Mouse (Mus musculus) gonadal fat pad, adult 2 months (tissue): ENCODE results near the gene Wnt5b. TPM values are rescaled to one million over a fixed set of nuclear protein-coding genes. Genes with fewer than 3 reads are reported as not detected.

Experiments
- DNase-seq: peaks from one replicate; pipeline ENCODE4 v3.0.0-alpha.2; 2012; ENCODE audit warnings: low read depth
- polyA plus RNA-seq: library from polyadenylated mRNA; depleted of rRNA; stranded (reverse); fragments of >200 nt; gene quantifications from 2 replicates; pipeline ENCODE4 v1.2.3, GENCODE M21; 2012

The Wnt5b gene
- polyA plus RNA-seq, 1 experiment = 4.1 TPM

- no peak for DNase-seq
These were observed 22.2 kb downstream of the Wnt5b start for GRCm38 (mm10) chr6:119521931-119522391.

DNA sequence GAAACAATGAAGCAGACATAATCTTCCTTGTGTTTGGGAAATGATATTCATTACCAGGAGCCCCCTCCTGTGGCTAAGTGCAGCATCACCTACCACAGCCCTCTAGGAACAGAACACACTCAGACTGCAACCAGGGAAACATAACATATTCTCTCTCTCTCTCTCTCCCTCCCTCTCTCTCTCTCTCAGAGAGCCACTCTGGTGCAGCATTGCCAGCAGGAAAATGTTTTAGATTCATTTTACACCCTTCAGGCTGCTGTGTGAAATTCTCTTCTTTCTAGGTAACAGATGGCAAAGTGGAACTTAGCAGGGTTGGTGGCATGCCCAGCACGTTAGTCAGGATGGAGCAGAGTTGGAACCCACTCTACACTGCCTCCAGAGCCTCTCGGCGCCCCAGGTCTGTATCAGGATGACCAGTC is 22.7 kb downstream of the Wnt5b start:
- DNase-seq = no peak

- DNase-seq = no peak
These were observed 23.4 kb downstream of the Wnt5b start for GRCm38 (mm10) chr6:119520731-119521130.

DNA sequence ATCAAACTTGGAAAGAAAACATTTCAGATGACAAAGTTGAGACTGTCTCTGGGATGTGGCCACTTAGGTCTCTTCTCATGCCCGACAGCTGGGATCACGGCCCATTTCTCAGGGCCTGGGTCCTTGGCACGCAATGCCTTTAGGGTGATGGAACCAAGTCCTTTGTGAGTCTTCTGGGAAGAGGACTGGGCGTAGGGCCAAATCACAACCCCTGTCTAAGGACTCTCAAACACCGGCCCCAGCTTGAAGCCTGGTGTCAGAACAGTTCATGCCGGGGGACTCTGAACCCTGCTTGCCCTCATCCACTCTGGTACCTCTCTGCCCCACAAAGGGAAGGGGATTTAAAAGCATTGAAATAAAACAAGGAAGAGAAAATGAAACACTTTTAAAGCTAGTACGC is 30.1 kb downstream of the Wnt5b start:
- DNase-seq = no peak

DNA sequence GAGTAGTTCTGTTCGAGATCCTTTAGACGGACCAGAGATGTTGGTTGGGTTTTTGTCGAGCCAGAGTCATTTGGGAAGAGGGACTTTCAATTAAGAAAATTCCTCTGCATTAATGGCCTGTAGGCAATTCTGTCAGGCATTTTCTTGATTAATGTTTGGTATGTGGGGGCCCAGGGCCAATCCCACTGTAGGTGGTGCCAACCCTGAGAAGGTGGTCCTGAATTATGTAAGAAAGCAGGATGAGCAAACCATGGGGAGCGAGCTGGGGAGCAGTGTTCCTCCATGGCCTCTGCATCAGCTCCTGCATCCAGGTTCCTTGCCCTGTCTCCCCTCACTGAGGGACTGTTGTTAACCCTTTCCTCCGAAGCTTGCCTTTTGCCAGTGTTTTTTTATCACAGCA is 30.7 kb downstream of the Wnt5b start:
- DNase-seq = no peak

DNA sequence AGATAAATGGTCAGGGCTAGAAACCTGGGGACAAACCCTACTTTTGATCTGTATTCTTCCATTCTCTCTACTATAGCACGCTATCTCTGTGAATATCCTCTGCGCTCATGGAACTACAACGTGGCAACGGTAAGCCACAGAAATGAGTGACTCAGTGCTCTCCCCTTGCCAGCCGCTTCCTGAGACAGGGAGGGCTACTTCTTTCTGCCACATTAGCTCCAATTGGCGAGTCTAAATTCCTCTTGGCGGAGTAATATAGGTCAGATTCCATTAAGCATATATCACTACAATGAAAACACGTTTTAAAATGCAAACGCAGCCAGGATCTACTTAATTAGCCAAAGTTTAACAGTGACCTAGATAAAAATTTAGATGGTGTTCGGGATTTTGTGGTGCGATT is 31.4 kb downstream of the Wnt5b start:
- DNase-seq = no peak

DNA sequence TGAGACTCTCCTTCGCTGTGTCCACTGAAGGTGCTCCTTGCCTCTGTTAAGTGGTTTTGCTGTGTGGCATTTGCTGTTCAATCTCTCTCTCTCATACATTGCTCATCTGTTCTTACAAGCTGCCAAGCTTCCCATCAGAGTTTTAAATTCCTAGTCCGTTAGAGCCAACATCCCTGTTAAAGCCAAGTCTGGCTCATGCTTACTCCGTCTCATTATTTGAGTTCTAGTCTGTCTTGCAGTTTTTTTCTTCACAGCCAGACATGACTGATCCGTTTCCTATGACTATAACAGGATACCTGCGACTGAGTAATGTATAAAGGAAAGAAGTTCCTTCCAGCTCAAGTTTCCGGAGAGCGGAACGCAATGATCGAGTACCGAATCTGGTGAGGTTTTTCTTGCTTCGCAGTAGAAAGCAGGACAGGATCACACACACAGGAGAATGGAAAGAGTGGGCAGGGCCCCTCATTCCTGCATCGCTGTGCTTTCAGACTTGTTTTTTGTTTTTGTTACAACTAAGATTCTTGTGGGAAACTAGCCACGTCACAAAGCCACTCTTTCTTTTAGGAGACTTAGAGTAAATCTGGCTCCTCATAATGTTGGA is 34.6 kb downstream of the Wnt5b start:
- DNase-seq = no peak

- no peak for DNase-seq
These were observed 35.3 kb downstream of the Wnt5b start for GRCm38 (mm10) chr6:119508634-119509375.

DNA sequence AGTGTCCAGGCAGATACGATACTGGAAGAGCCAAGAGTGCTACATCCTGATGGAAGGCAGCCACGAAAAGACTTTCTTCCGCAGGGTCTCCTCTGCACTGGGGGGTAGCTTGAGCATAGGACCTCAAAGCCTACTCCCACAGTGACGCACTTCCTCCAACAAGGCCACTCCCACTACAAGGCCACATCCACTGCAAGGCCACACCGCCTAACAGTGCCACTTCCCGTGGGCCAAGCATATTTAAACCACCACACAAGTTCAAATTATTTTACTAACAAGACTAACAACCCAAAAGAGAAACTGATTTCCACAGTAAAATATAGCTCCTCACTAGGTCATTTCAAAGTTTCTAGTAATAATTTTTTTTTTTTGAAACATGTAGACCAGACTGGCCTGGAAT is 35.9 kb downstream of the Wnt5b start:
- DNase-seq = no peak

DNA sequence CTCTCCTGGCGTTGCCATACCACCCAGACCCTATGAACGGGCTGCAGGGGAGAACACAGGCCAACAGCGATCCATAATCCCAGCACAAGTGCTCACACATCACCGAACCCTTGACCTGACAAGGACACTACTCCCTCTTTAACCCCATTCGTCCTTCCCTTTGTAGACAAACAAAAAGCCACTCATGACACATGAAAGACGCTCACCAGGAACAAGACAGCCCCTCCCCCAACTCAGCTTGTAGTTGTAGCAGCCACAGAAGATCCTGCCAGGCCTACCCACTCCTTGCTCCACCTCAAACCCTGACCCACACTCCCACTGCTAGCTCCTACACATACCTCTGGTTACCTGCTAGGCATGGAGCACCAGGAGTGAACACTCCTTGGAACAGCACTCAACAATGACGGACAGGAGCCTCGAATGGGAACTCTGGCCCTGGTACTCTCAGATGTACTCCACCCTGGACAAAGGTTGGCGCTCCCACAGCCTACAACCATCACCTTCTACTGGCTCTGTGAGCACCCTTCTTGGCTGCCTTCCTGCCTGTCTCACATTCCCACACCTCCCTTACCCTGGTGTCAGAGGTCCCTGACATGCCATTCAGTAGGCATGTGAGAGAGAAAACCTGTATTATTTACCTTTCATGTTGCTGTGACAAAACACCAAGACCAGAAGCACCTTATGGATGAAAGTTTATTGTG is 38.5 kb downstream of the Wnt5b start:
- DNase-seq = no peak

DNA sequence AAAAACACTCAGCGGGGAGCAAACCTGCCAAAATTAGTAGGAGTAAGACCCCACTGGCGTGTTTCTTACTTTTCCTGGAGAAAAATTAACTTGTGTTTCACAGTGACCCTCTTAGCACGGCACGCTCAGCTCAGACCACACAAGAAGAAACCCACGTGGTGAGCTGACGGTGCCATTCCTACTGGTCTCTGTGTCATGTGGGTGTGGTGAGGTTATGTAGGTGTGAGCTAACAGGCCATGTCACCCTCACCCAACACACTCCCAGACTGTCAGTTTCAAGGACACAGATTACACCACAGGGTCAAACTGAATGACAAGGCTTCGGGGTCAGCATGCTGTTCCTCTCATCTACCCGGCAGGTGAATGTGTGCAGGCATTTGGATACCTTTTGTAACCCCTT is 39.4 kb downstream of the Wnt5b start:
- DNase-seq = no peak

DNA sequence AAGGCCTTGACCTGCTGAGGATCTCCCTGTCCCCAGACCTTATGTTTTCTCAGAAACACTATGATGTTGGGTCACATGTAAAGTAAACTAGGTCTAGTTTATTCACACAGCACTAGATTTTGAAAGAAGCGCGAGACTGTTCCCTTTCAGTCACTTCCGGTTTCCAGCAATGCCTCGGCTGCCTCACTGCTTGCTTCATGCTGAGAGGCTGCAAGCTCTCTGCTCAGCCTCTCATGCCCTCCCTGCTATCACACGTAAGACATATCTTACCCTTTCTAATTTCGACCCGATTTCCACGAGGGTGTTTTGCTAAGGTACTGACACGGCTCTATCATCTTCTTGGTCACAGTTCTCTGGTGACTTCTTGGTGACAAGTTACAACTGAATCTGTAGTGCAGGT is 42.1 kb downstream of the Wnt5b start:
- DNase-seq = no peak

- no peak for DNase-seq
These were observed 44.1 kb downstream of the Wnt5b start for GRCm38 (mm10) chr6:119500086-119500485.

DNA sequence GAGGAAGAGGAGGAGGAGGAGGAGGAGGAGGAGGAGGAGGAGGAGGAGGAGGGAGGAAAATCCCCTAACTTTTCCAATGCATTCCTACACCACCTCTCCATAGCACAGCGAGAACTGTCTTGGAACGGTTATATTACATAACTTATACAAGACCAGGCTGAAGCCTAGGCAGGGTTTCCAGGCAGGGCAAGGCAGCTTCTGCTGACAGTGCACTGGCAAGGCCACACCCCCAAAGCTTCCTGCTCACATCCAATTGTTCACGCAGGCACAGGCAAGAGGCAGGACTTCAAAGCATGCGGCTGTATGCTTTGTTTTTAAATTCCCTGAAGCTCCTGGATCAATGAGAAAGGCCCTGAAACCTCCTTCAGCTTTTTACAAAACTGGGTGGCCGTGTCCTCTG is 44.9 kb downstream of the Wnt5b start:
- no peak for DNase-seq

- DNase-seq = no peak
These were observed 51.5 kb downstream of the Wnt5b start for GRCm38 (mm10) chr6:119492630-119493014.

GRCm38 (mm10) chr6:119491997-119492629 is 52.0 kb downstream of the Wnt5b start:
- no peak for DNase-seq

- no peak for DNase-seq
These were observed 53.1 kb downstream of the Wnt5b start for GRCm38 (mm10) chr6:119491006-119491405.

DNA sequence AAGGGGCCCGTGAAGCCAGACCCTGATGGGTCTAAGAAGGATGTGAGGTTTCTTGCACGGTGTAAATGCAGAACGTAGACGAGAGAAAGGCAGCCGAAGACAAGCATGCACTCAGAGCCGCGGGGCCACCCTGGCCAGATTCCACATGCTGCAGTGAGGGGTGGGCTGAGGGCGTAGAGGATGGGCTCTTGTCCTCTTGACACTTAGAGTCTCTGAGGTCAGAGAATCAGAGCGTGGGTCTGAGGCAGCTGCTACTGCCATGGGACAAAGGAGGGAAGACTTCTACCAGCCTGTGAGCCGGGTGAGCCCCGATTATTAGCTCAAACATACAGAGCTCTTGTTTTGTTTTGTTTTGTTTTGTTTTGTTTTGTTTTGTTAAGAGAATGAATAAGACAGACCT is 53.6 kb downstream of the Wnt5b start:
- DNase-seq = no peak

DNA sequence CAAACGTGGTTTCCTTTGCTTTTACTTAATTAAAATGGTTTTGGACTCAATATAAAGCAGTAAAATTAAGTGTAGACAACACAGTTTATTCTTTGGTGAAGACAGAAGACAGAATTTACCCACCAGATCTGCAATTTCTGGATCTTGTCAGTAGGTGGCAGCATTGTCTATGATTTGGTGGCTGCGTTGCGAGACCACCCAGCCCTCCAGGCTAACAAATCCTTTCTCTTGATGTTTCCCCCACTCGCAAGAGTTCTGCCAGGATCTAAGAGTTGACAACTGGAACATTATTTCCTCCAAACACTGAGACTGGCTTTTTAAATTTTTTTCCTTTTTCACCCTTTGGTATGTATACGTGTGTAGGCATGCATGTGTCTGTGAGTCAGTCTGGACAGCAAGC is 54.4 kb downstream of the Wnt5b start:
- no peak for DNase-seq

GRCm38 (mm10) chr6:119487619-119488018 is 56.5 kb downstream of the Wnt5b start:
- DNase-seq = no peak

GRCm38 (mm10) chr6:119487085-119487458 is 57.1 kb downstream of the Wnt5b start:
- no peak for DNase-seq

DNA sequence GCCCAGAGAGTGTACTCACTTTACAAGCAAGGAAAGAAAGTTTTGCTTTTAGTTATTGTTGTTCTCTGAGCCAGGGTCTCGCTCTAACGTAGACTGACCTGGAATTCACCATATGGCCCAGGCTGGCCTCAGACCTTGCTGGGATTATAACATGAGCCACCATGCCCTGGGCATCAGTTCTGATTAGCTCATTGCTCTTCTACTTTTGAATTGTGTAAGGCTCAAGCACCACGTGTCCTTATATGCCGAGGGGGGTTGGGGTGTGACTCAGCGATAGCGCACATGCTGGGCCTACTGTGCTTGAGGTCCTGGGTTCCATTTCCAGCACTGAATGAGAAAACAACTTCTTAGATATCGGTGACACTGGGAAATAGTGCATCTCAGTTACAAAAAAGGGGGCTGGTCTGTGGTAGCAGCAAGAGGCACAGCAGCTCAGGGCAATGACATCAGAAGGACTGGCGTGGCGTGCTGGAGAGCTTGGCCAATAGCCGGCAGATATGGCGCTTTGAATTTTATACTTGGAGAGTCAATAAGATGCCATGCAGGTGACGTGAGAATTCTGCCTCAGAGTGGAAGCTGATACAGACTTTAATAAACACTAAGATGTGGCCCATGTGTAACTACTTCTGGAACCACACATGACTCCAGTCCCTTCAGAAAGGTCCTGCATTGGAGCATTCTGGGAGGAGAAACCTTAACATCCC is 57.6 kb downstream of the Wnt5b start:
- no peak for DNase-seq
